Mouse (Mus musculus): ENCODE data around the gene Zcchc14. TPM values are rescaled to one million over a fixed set of nuclear protein-coding genes. Genes with fewer than 3 reads are reported as not detected.
"Not testable (repeated sequence)": the region's sequence is repeated elsewhere in the genome, so short reads cannot be mapped to it uniquely, and the experiment has no call there.

Gene Zcchc14
- 10 to 100 TPM; 14.2 to 19.2 (median 15.7) TPM for total RNA-seq (2022)

DNA sequence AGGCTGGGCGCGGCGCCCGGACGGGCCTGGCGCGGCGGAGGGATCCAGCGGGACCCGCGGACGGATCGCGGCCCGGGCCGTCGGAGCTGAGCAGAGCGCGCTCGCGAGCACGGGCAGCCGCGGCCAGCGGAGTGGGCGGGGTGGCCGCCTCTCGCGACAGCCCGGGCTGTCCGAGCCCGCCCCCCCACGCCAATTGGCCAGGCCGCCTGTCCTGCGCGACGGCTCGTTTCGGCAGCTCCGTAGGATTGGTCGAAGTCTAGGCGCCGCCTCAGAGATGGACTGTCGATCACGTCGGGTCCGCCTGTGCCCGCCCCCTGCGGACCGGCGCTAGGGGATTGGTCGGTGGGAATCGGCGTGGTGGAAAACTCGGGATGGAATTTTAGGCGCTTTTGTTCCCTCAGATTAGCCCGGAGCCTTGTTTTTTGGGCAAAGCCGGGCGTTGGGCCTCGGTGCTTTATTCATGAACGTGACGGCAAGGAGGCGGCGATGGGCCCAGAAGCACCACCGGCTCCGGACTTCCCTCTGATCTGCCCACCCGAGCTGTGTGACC, at the start of gene Zcchc14:
Gene Zcchc14 (minus strand): TSS at position 128 of the 550 bp plus-strand sequence.
- peak; percentile 97 to 98 for DNase-seq (ENCODE audit: low spot score in 2 of 2)

DNA sequence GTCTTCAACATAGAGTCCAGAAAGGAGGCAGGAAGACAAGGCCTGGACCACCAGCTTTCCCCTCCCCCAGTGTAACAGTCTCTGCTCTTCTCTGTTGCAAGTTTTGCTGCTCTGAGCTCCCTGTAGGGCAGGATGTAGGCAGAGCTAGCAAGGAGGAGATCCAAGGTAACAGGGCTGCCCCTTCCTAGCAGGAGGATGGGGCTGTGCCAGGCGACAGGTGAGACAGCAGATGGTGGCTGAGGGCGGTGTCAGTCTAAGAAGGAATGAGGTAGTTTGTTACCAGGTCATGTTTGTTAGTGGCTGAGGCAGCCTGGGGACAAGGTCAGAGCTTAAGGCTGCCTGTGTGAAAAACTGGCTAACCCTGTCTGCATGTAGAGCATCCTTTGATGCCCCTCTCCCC, 47.2 kb upstream of the Zcchc14 start:
- no peak for DNase-seq (ENCODE audit: low spot score in 2 of 2)

DNA sequence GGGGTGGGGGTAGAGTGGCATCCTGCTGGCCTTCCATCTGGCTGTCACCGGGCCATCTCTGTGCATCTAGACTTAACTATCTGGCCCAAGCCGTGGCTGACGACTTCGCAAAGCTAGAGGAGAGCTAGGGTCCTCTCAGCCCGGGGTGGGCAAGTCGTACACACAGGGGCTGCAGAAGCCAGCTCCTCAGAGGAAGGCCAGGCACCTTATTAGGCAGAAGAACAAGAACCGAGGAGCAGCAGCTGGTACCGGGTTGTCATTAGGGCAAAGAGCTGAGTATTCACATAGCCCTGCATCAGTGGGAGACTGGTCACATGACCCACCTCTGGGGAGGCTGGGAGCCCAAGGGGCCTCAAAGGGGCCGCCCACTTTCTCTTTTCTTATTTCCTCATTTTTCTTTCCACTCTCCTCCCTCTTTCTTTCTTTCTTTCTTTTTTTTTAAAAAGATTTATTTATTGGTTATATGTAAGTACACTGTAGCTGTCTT, 46.0 kb upstream of the Zcchc14 start:
- DNase-seq (ENCODE audit: low spot score in 2 of 2), result no peak

DNA sequence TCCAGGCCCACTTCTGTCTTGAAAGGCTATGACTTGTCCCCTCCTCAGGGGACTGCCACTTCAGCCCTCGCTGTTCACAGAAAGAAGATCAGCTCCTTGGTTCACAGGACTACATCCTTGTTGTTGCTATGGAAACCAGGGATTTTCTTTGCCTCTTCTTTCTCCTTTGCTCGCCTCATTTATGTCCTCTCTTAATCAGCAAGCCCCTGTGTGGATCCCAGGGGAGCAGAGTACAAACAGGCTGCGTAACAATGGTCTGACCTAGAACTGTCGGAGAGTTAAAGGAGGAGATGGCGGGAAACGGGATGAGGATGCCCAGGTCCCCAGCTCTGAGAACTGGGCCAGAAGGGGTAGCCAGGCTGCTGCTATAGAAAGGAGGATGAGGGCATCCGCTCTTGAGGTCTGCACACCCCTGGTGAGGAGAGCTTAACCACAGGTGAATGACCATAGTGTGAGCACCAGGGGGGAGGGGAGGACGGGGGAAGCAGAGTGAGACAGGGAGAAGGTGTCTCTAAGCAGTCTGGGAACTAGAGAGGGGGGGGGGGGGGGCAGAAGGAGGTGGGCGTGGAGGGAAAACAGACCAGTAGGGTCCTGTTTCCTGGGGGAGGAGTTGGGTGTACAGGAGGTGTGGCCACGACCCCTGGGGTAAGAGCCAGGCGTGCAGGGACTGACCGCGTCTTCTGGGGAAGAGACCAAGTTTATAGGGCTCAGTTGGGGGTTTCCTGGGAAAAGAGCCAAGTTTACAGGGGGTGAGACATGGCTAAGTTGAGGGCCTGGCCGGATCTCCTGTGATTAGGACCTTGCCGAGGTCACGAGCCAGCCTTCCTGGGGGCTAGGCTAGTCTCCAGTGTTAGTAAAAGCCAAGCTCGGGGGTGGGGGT, 45.3 kb upstream of the Zcchc14 start:
- no peak for DNase-seq (ENCODE audit: low spot score in 2 of 2)

DNA sequence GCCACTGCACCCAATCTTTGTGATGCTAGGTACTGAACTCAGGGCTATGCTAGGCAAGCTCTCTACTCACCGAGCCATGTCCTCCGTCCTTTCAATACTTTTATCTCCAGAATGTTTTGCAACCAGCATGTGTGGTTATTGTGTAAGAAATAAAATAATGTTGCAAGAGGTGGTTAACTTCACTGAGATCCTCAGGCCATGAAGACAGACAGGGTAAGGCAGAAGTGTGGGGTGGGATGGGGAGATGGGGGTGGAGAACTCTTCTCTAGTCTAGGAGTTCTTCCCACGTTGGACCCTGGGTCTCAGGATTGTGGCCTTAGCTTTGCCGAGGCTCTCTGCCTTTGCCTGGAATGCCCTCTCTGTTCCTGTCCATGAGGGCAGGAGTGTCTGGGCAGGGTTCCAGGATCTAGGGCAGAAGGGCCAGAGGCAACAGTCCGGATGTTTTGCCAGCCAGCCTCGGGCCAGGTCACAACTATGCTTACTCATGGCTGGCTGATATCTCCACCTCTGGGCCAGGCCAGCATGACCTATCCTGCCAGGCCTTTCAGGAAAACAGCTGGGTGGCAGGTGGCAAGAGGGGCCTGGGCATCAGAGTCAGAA, 43.0 kb upstream of the Zcchc14 start:
- DNase-seq (ENCODE audit: low spot score in 2 of 2), result peak; percentile 55 to 77

DNA sequence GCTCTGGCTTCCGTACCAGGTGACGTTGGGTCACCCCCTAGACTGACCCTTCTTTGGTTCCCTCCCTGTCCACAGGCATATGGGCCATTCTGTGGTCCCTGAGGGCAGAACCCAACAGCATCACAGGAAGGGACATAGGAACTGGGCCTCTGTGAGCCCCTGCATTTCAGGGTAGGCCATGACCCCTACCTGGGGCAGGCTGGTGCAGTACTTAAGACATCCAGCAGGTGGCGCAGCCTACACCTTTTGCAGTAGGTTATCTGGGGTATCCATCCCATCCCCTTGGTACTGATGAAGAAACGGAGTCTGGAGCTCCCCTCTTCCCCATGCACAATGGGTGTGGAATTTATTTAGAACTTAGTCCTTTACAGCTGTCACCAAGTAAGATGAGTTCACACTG, 41.8 kb upstream of the Zcchc14 start:
- DNase-seq (ENCODE audit: low spot score in 2 of 2), result no peak

DNA sequence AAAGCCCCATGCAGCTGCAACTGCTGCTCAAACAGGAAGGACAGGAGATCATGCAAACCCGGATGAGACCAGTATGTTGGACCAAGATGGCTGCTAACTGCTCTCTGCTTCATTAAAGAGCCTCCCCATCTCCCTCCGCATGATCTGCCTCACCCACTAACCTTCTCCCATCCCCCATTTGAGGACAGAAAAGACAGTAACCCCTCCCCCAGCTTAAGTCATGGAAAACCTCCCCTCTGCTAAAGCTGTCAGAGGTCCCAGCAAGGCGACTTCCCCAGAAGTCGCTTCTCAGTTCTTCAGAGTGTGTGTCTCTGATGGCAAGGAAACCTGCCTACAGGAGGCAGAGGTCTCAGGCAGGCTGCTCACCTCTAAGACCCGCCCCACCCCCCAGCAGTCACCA, 35.8 kb upstream of the Zcchc14 start:
- DNase-seq (ENCODE audit: low spot score in 2 of 2), result no peak

DNA sequence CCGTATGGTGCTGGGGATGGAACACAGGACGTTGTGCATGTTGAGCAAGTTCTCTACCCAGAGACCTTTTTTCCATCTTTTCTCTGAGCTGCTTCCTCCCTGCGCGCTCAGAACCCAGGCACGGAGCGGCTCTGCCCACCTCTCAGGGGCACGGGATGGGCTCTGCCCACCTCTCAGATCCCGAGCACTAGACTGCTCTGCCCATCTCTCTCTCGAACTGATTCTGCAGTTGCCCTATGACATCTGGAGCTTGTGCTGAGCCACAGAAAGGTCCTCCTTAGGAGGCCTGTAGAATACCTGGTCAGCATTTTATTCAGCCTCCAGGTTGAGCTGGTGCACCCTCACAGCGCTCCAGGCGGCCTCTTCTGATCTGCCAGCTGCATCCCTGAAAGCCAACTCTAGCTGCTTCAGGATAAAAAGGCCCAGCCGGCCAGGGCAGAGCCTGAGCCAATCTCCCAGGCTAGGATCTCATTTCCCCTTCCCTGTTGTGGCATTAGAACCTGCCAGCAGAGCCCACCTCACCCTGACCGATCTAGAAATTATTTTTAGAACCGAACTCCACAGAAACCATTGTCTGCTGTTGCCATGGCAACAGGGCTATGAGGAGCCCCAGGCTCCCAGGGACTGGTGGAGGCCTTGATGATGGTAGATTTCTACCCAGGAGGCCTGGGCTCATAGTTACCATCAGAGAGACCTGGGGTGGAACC, 34.9 kb upstream of the Zcchc14 start:
- DNase-seq (ENCODE audit: low spot score in 2 of 2), result no peak

DNA sequence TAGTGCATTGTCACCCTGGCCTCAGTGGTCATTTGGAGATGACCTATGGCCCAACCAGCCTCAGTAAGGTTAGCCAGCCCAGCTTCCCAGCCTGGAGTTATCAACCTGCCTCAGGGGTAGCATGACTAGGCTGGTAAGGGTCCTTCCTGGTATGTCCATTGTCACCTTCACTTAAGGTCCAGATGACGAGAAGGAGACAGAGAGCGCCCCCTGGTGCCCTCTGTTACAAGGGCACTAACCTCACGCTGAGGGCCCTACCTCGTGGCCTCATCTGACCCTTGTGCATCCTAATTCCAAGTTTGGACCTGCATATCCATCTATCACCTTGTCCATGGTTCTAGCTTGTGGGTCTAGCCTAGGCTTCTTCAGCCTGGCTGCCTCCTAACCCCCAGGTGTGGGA, 32.7 kb upstream of the Zcchc14 start:
- DNase-seq (ENCODE audit: low spot score in 2 of 2), result peak; percentile 52 to 53

DNA sequence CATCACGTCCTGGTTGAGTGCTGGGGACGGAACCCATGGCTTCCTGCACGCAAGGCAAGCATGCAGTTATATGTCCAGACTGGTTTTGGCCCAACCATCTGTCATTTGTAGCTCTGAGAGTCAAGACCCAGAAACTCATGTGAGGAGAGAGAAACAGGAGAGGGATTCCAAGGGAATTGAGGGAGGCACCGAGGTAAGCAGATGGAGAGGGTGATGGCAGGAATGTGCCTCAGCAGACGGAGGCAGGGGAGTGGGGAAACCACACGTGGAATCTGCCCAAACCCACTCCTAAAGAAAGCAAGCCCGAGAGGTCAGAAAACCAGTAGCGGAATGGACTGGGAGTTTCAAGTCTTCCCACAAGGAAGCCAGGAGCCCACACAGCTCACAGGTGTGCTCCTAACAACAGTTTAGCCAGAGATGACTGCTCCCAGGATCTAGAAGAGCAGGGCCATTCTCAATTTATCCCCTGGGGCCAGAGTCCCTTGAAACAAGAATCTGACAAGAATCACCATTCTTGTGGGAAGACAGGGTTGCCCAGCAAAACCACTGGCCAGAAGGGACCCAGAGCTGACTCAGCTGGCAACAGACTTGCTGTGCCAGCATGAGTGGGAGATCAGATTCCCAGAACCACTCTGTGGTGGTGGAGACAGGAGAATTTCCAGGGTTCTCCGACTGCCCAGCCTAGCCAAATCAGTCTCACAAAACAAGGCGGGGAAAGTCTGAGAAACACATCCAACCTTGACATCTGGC, 30.6 kb upstream of the Zcchc14 start:
- DNase-seq (ENCODE audit: low spot score in 2 of 2), result no peak

DNA sequence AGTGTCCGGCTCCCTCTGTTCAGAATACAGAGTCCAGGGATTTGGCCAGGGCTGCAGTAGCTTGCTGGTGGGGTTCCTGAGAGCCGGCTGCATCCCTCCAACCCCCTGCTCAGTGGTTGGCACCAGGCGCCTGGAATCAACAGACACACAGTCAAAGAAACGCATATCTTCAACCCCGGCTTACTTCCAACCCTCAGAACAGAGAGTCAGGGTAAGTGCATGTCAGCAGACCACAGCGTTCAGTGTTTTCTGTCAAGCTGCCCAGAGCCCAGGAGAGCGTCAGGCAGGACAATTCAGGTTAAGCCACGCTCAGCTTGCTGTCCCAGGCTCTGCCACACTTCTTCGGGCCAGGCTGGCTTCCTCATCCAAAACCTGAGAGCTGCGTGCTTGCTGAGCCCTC, 28.8 kb upstream of the Zcchc14 start:
- no peak for DNase-seq (ENCODE audit: low spot score in 2 of 2)

DNA sequence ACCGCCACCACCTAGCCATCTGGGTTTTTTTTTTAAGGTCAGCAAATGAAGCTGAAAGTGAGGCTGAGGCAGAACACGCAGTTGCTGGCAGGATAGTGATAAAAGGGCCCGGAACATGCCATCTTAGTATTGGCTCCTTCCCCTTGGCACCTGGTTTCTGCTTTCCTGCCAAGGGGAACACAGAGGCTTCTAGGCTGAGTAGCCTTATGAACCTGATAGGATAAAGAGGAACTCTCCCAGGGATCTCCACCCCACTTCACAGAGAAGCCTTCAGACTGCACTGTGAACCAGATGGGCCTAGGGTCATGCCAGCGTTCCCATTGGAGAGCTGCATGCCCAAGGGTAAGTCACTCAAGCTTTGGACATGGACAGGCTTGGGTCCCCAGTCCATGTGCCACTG, 28.2 kb upstream of the Zcchc14 start:
- no peak for DNase-seq (ENCODE audit: low spot score in 2 of 2)

DNA sequence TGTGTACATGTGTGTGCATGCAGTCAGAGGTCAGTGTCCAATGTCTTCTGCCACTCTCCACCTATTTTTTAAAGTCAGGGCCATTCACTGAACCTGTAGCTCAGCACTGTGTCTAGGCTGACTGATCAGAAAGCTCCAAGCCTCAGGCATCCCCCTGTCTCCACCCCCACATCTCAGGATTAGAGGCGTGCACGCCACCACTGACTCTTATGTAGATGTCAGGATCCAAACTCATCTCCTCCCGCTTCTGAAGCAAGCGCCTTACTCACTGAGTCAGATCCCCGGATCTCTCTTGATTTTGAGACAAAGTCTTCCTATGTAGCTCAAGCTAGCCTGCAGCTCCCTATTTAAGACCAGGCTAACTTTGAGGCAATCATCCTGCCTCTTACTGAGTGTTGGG, 26.0 kb upstream of the Zcchc14 start:
- no peak for DNase-seq (ENCODE audit: low spot score in 2 of 2)

DNA sequence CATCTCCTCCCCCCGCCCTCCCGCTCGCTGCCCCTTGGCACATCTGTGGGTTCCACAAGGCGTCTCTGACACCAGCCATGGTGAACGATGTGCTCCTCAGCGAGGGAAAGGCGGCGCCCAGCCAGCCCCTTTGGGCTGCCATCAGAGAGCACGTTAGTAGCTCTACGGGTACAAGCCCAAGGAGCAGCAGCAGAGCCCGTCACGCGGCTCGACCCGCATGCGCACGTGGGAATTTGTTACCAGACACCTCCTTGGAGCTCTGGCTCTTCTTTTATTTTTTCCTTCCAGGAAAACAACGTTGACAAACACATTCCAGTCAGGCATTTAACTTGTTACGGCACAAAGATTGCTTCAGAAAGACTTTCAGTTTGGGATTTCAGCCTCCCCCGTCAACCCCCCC, 23.0 kb upstream of the Zcchc14 start:
- DNase-seq (ENCODE audit: low spot score in 2 of 2), result peak; percentile 68 to 84

DNA sequence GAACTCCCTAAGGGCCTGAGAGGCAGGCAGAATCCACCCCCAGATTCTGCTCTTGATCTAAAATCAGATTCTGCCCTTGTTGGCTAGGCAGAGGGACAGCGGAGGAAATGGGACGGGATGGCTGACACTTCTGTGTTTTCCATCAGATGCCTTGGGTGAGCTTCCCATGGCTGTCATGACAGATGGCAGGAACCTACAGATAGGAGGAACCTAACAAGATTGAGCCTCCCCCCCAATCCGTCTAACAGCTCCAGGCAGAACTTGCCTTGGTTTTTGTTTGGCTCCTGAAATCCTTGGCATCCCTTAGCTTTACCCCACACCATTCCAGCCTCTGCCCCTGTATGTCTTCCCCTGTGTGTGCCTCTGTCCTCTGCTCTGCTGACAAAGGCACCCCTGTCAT, 22.5 kb upstream of the Zcchc14 start:
- DNase-seq (ENCODE audit: low spot score in 2 of 2), result no peak

DNA sequence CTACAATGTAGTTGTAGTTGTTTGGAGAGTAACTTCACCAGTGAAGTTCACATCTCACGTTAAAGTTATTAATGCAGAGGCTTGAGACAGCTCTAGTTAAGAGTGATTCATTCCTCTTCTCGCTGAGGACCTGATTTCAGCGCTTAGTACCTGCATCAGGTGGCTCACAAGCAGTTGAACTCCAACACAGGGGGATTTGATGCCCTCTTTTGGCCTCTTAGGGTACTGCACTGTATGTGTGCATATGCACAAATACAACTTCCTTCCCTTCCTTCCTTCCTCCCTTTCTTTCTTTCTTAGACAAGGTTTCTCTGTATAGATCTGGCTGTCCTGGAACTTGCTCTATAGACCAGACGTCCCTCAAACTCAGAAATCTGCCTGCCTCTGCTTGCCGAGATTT, 21.8 kb upstream of the Zcchc14 start:
- no peak for DNase-seq (ENCODE audit: low spot score in 2 of 2)

DNA sequence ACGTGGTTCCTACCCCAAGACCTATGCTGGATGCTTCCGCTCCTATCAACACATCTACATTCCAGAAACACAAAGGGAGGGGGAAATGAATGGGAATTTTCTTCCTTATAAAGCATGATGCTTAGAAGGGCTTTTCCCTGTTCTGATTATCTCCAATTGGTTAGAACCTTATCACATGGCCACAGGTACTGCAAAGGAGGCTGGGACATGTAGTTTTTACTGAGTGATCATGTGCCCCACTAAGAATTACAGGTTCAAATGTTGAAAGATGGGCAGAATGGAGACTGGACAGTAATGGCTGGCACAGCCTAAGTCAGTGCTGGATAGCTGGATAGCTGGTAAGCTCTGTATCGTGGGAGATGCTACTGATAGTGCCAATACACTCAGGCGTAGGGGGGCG, 21.2 kb upstream of the Zcchc14 start:
- no peak for DNase-seq (ENCODE audit: low spot score in 2 of 2)

DNA sequence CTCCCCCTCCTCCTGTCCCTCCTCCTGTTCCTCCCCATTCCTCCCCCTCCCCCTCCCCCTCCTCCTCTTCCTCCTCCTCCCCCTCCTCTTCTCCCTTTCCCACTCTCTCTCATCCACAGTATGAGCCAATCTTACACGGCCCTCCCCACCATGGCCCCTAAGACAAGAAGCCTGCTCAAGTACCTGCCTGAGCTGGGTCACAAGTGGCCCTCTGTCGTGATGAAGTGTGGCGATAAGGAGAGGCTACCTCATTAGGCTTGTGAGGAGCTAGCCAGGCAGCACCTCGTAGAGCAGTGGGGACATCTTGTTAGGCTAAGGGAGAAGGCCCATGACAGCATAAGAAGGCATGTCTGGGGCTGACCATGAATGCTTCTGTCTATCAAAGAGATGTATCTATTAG, 20.5 kb upstream of the Zcchc14 start:
- DNase-seq (ENCODE audit: low spot score in 2 of 2), result no peak

DNA sequence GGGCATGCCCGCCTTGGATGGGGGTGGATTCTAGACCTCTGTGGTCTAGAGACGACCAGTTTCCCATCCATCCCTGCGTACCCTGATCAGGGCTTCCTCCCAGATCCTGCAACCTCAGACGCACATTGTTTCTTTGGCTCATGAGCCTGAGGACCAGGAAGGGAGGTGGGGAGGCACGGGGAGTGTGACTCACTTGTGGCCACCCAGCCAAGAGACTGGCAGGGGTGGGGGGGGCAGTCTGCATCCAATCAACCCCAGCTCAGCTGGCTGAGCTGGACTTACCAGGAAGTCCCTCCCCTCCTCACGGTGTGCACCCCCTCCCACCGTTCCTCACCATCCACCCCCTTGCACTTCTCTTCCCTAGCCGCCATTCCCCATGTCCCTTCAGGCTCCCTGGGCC, 16.5 kb upstream of the Zcchc14 start:
- DNase-seq (ENCODE audit: low spot score in 2 of 2), result no peak

DNA sequence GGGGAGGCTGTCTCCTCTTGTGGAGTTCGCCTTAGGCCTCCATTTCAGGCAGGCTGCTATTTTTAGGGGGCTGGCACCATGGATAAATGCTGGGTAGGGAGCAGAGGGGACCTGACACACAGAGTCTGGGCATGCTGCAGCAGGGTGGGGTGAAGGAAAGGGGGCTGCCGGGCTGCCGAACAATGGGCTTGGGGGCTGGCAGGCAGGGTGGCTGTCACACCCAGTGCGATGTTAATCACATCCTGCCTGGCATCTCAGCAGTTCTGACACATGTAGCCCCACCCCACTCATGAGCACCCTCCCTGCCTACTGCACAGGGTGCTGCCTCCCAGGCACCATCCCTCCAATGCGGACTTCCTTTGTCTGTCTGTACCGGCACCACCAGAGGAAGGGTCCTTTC, 15.9 kb upstream of the Zcchc14 start:
- no peak for DNase-seq (ENCODE audit: low spot score in 2 of 2)

DNA sequence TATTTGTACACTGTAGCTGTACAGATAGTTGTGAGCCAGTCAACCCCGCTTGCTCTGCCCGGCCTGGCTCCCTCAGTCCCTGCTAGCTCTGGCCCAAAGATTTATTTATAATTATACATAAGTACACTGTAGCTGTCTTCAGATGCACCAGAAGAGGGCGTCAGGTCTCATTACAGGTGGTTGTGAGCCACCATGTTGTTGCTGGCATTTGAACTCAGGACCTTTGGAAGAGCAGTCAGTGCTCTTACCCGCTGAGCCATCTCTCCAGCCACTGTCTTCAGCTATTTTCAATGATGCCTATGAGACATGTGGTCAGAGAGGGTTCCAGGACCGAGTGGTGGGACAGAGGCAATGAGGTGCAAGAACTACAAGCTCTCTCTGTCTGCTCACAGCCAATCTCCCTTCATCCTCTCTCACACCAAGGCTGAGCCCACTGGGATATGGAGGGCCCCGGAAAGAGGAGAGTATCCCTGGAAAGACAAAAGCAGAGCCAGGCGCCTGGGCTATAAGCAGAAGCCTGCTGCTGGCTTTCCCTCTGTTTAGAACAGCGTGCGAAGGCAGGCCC, 15.3 kb upstream of the Zcchc14 start:
- not testable (repeated sequence) for DNase-seq (ENCODE audit: low spot score in 2 of 2)

Data from gastrocnemius, adult 8-10 months (tissue).